Mouse (Mus musculus): ENCODE measurements around the gene Enpp1.

DNA sequence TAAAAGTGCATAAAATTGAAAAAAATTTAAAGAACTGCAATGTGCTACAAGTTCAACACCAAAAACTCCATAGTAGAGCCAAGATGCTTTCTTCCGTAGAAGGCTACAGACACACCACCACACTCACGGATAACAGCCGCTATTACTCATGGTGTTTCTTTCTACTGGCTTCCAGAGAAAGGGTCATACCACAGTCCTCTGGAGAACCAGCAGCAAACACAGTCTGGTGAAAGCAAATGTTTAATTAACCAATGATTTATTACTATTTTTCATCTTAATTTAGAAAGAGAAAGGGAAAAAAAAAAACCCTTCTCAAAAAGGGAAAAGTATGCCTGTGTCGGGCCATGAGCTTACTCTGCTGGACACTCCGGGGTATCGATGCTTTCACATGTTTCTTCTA, 37.7 kb downstream of the Enpp1 start:
- TF ChIP-seq EP300 (optimal IDR thresholded peaks at IDR 0.05): no peak
- no peak for TF ChIP-seq CTCF (IDR thresholded peaks at IDR 0.05; ENCODE audit: low read depth)

Data from stomach, postnatal 0 days (tissue).